Mouse (Mus musculus): ENCODE results near the gene Fcgrt.

- TF ChIP-seq POLR2A (IDR thresholded peaks at IDR 0.05; ENCODE audit: insufficient read length, low read depth): no peak
- no peak for TF ChIP-seq POLR2AphosphoS2 (IDR thresholded peaks at IDR 0.05; ENCODE audit: insufficient read length, low read depth)
- TF ChIP-seq MAX (IDR thresholded peaks at IDR 0.05; ENCODE audit: low read depth): no peak
- no peak for TF ChIP-seq TCF12 (IDR thresholded peaks at IDR 0.05; ENCODE audit: insufficient read depth, poor library complexity, severe bottlenecking)
- no peak for TF ChIP-seq USF1 (IDR thresholded peaks at IDR 0.05; ENCODE audit: low read depth)
- no peak for TF ChIP-seq SRF (IDR thresholded peaks at IDR 0.05; ENCODE audit: control insufficient read depth, insufficient read length, low read depth)
- no peak for TF ChIP-seq CEBPB (IDR thresholded peaks at IDR 0.05; ENCODE audit: insufficient read depth, poor library complexity, severe bottlenecking)
- no peak for TF ChIP-seq MYOD1 (IDR thresholded peaks at IDR 0.05; ENCODE audit: control insufficient read depth in 1 of 3, insufficient read length in 2 of 3, low read depth in 2 of 3)
- no peak for TF ChIP-seq REST (IDR thresholded peaks at IDR 0.05; ENCODE audit: insufficient read depth, insufficient read length)
- TF ChIP-seq TCF3 (IDR thresholded peaks at IDR 0.05; ENCODE audit: insufficient read length, low read depth): no peak
Observed at GRCm38 (mm10) chr7:45046853-45047350, 56.7 kb downstream of the Fcgrt start.
